Mouse (Mus musculus): ENCODE data around the gene Cep63. TPM values are rescaled to one million over a fixed set of nuclear protein-coding genes. Genes with fewer than 3 reads are reported as not detected.
A peak's percentile ranks its signal among the peaks of the same experiment; 100 is the strongest.

Cep63 gene
- polyA plus RNA-seq, 1 experiment from 2014 or later: 52.1 TPM

- H3K27ac ChIP-seq: peak overlapping the region; percentile 92
- 1% methylated on average over 9 of the region's 9 CpGs for WGBS
These were observed 498 bp upstream of the Cep63 start for GRCm38 (mm10) chr9:102626839-102627225.

GRCm38 (mm10) chr9:102625401-102625982, 842 bp downstream of the Cep63 start:
- Histone ChIP-seq H3K9ac (ENCODE audit: low read depth, low read length) (peak overlapping the region; percentile 94), H3K36me3 (ENCODE audit: insufficient read depth, low read length) (no peaks in the 10 kb centered on the region), H3K4me3 (replicated peaks; ENCODE audit: low read depth, low read length) (peak overlapping the region; percentile 88), H3K27ac (peak overlapping the region; percentile 92), H3K9me3 (replicated peaks; ENCODE audit: low read length) (no peaks in the 10 kb centered on the region), H3K27me3 (ENCODE audit: insufficient read depth, low read length) (no peaks in the 10 kb centered on the region), H3K4me2 (ENCODE audit: low read length) (peak overlapping the region; percentile 84), H3K4me1 (replicated peaks; ENCODE audit: insufficient read depth, low read length) (no peaks in the 10 kb centered on the region)
- under 1% methylated on average over 26 of the region's 27 CpGs for WGBS
- ATAC-seq (replicated peaks; ENCODE audit: low FRiP score, low read depth) (no peak; the same call in 1 of the 2 replicates), DNase-seq (ENCODE audit: low spot score) (peak; percentile 56)
- no peak for TF ChIP-seq CTCF (IDR thresholded peaks at IDR 0.05; ENCODE audit: low read depth)

More at GRCm38 (mm10) chr9:102626839-102627225, 498 bp upstream of the Cep63 start:
- no peak for TF ChIP-seq CTCF (IDR thresholded peaks at IDR 0.05; ENCODE audit: low read depth)
- H3K27me3 ChIP-seq (ENCODE audit: insufficient read depth, low read length): no peaks in the 10 kb centered on the region
- no peaks in the 10 kb centered on the region for H3K4me1 ChIP-seq (replicated peaks; ENCODE audit: insufficient read depth, low read length)
- DNase-seq (ENCODE audit: low spot score): peak; percentile 58
- H3K9me3 ChIP-seq (replicated peaks; ENCODE audit: low read length): no peaks in the 10 kb centered on the region
- H3K4me2 ChIP-seq (ENCODE audit: low read length): peak overlapping the region; percentile 84
- peak overlapping the region; percentile 94 for H3K9ac ChIP-seq (ENCODE audit: low read depth, low read length)
- peak; percentile 15 for ATAC-seq (replicated peaks; ENCODE audit: low FRiP score, low read depth)
- H3K4me3 ChIP-seq (replicated peaks; ENCODE audit: low read depth, low read length): peak overlapping the region; percentile 88
- H3K36me3 ChIP-seq (ENCODE audit: insufficient read depth, low read length): no peaks in the 10 kb centered on the region; the same call in 1 of the 2 replicates

- no peak overlapping the region for H3K4me3 ChIP-seq (replicated peaks; ENCODE audit: low read depth, low read length)
- TF ChIP-seq CTCF (IDR thresholded peaks at IDR 0.05; ENCODE audit: low read depth): no peak
- no peak for DNase-seq (ENCODE audit: low spot score)
- no peak for ATAC-seq (replicated peaks; ENCODE audit: low FRiP score, low read depth)
- H3K9ac ChIP-seq (ENCODE audit: low read depth, low read length): no peak overlapping the region
- no peak overlapping the region for H3K4me2 ChIP-seq (ENCODE audit: low read length)
- H3K27ac ChIP-seq: no peak overlapping the region
- no peaks in the 10 kb centered on the region for H3K9me3 ChIP-seq (replicated peaks; ENCODE audit: low read length)
- no peaks in the 10 kb centered on the region for H3K27me3 ChIP-seq (ENCODE audit: insufficient read depth, low read length)
- no peaks in the 10 kb centered on the region for H3K36me3 ChIP-seq (ENCODE audit: insufficient read depth, low read length)
- WGBS: 94% methylated on average over 7 of the region's 7 CpGs
- no peaks in the 10 kb centered on the region for H3K4me1 ChIP-seq (replicated peaks; ENCODE audit: insufficient read depth, low read length)
These were observed 2.8 kb downstream of the Cep63 start for GRCm38 (mm10) chr9:102623581-102623980.

- H3K4me1 ChIP-seq (replicated peaks; ENCODE audit: insufficient read depth, low read length): no peaks in the 10 kb centered on the region
- no peak overlapping the region for H3K9ac ChIP-seq (ENCODE audit: low read depth, low read length)
- DNase-seq (ENCODE audit: low spot score): no peak
- no peak for ATAC-seq (replicated peaks; ENCODE audit: low FRiP score, low read depth)
- 80% methylated on average over 6 of the region's 6 CpGs for WGBS
- H3K27ac ChIP-seq: no peak overlapping the region
- TF ChIP-seq CTCF (IDR thresholded peaks at IDR 0.05; ENCODE audit: low read depth): no peak
- no peaks in the 10 kb centered on the region for H3K36me3 ChIP-seq (ENCODE audit: insufficient read depth, low read length)
- H3K4me3 ChIP-seq (replicated peaks; ENCODE audit: low read depth, low read length): no peak overlapping the region
- no peak overlapping the region for H3K4me2 ChIP-seq (ENCODE audit: low read length)
- no peaks in the 10 kb centered on the region for H3K9me3 ChIP-seq (replicated peaks; ENCODE audit: low read length)
- H3K27me3 ChIP-seq (ENCODE audit: insufficient read depth, low read length): no peaks in the 10 kb centered on the region
These were observed 3.5 kb downstream of the Cep63 start for GRCm38 (mm10) chr9:102622876-102623275.

GRCm38 (mm10) chr9:102622192-102622857, 4.0 kb downstream of the Cep63 start:
- peak; percentile 95 for TF ChIP-seq CTCF (IDR thresholded peaks at IDR 0.05; ENCODE audit: low read depth)
- H3K9ac ChIP-seq (ENCODE audit: low read depth, low read length): no peak overlapping the region
- H3K27me3 ChIP-seq (ENCODE audit: insufficient read depth, low read length): no peaks in the 10 kb centered on the region
- no peak overlapping the region for H3K4me2 ChIP-seq (ENCODE audit: low read length)
- ATAC-seq (replicated peaks; ENCODE audit: low FRiP score, low read depth): no peak
- H3K27ac ChIP-seq: no peak overlapping the region
- H3K9me3 ChIP-seq (replicated peaks; ENCODE audit: low read length): no peaks in the 10 kb centered on the region
- H3K36me3 ChIP-seq (ENCODE audit: insufficient read depth, low read length): no peaks in the 10 kb centered on the region
- 37% methylated on average over 5 of the region's 5 CpGs for WGBS
- no peaks in the 10 kb centered on the region for H3K4me1 ChIP-seq (replicated peaks; ENCODE audit: insufficient read depth, low read length)
- no peak overlapping the region for H3K4me3 ChIP-seq (replicated peaks; ENCODE audit: low read depth, low read length)
- DNase-seq (ENCODE audit: low spot score): peak; percentile 94

GRCm38 (mm10) chr9:102621385-102621784, 4.9 kb downstream of the Cep63 start:
- WGBS: 31% methylated on average over 5 of the region's 5 CpGs
- Histone ChIP-seq H3K27ac (no peak overlapping the region), H3K4me2 (ENCODE audit: low read length) (no peak overlapping the region), H3K36me3 (ENCODE audit: insufficient read depth, low read length) (no peaks in the 10 kb centered on the region), H3K9me3 (replicated peaks; ENCODE audit: low read length) (no peaks in the 10 kb centered on the region), H3K4me1 (replicated peaks; ENCODE audit: insufficient read depth, low read length) (no peaks in the 10 kb centered on the region), H3K4me3 (replicated peaks; ENCODE audit: low read depth, low read length) (no peak overlapping the region), H3K9ac (ENCODE audit: low read depth, low read length) (no peak overlapping the region), H3K27me3 (ENCODE audit: insufficient read depth, low read length) (no peaks in the 10 kb centered on the region)
- ATAC-seq (replicated peaks; ENCODE audit: low FRiP score, low read depth) (no peak), DNase-seq (ENCODE audit: low spot score) (no peak)
- TF ChIP-seq CTCF (IDR thresholded peaks at IDR 0.05; ENCODE audit: low read depth): no peak
